Mouse (Mus musculus) CH12.LX (cell line): ENCODE data around the gene Fam98a.

ENCODE experiments used
- CHD2 ChIP-seq: IDR thresholded peaks from 2 replicates; pipeline ENCODE4 v1.6.1; 2011; ENCODE audit warnings: low read length, improper control_type of control experiment
- CTCF ChIP-seq, 2 experiments: IDR thresholded peaks in 1 of 2; conservative IDR thresholded peaks in 1 of 2; 2 replicates each; pipeline ENCODE4 v1.5.1; 2011 to 2012; ENCODE audit warnings: low read depth in 2 of 2, low read length in 2 of 2, improper control_type of control experiment in 1 of 2, inconsistent platforms in 1 of 2, mild to moderate bottlenecking in 1 of 2, moderate library complexity in 1 of 2
- EP300 ChIP-seq: IDR thresholded peaks from 2 replicates; pipeline ENCODE4 v1.6.1; 2011; ENCODE audit warnings: low read length, improper control_type of control experiment
- ETS1 ChIP-seq: conservative IDR thresholded peaks from 2 replicates; pipeline ENCODE4 v1.6.1; 2012; ENCODE audit warnings: low read depth, mild to moderate bottlenecking, inconsistent platforms, low read length, improper control_type of control experiment, moderate library complexity
- KAT2A ChIP-seq: IDR thresholded peaks from 2 replicates; pipeline ENCODE4 v1.6.1; 2012; ENCODE audit warnings: low read length, improper control_type of control experiment, inconsistent platforms; ENCODE audit not compliant: insufficient replicate concordance
- MAX ChIP-seq: IDR thresholded peaks from 2 replicates; pipeline ENCODE4 v1.6.1; 2011; ENCODE audit warnings: low read length, improper control_type of control experiment
- MAZ ChIP-seq: IDR thresholded peaks from 2 replicates; pipeline ENCODE4 v1.6.1; 2012; ENCODE audit warnings: low read depth, mild to moderate bottlenecking, inconsistent platforms, low read length, improper control_type of control experiment, moderate library complexity
- MXI1 ChIP-seq: IDR thresholded peaks from 2 replicates; pipeline ENCODE4 v1.6.1; 2011; ENCODE audit warnings: mild to moderate bottlenecking, low read depth, low read length, improper control_type of control experiment
- POLR2A ChIP-seq: IDR thresholded peaks from 2 replicates; pipeline ENCODE4 v1.6.1; 2011; ENCODE audit warnings: low read depth, mild to moderate bottlenecking, improper control_type of control experiment, low read length
- POLR2AphosphoS2 ChIP-seq: IDR thresholded peaks from 2 replicates; pipeline ENCODE4 v1.6.1; 2011; ENCODE audit warnings: low read depth, low read length, improper control_type of control experiment
- TBP ChIP-seq: conservative IDR thresholded peaks from 2 replicates; pipeline ENCODE4 v1.6.1; 2011; ENCODE audit warnings: low read depth, low read length, improper control_type of control experiment
- TCF12 ChIP-seq: IDR thresholded peaks from 2 replicates; pipeline ENCODE4 v1.6.1; 2014; ENCODE audit warnings: low read depth, mild to moderate bottlenecking, inconsistent platforms, low read length, improper control_type of control experiment

- TF ChIP-seq POLR2A, result no peak
- no peak for TF ChIP-seq CTCF (conservative IDR thresholded peaks at IDR 0.05 in 1 of 2, IDR thresholded peaks at IDR 0.05 in 1 of 2; ENCODE audit: low read depth in 2 of 2, low read length in 2 of 2)
- no peak for TF ChIP-seq CHD2
- TF ChIP-seq POLR2AphosphoS2, result no peak
- TF ChIP-seq TCF12, result no peak
- no peak for TF ChIP-seq MXI1
- TF ChIP-seq EP300, result no peak
- no peak for TF ChIP-seq KAT2A
- no peak for TF ChIP-seq MAX
- TF ChIP-seq MAZ, result no peak
- no peak for TF ChIP-seq ETS1
- no peak for TF ChIP-seq TBP
These were observed 23.9 kb upstream of the Fam98a start for GRCm38 (mm10) chr17:75575608-75576007.
